ENCODE assay signal across 8 mouse cellular contexts in genomic region chr12:72427722-72428126, GRCm38 (mm10). TPM values are rescaled to one million over a fixed set of nuclear protein-coding genes. Genes with fewer than 3 reads are reported as not detected.
DNase-seq lines count a peak whose midpoint lies in the region; ATAC-seq and TF ChIP-seq lines count a peak whose summit lies in the region.

No protein-coding gene starts in this region.

- ATAC-seq in forebrain, embryonic 16.5 days: peak; percentile 63
- ATAC-seq in lung, postnatal 0 days: no peak

- peak; percentile 44 for TF ChIP-seq RAD21 in MEL (IDR thresholded peaks at IDR 0.05; ENCODE audit: low read depth, low read length)

- 14% methylated on average over 11 of the region's 11 CpGs for WGBS in forebrain, embryonic 16.5 days
- 33% methylated on average over 11 of the region's 11 CpGs for WGBS in hindbrain, embryonic 10.5 days
- 17% methylated on average over 11 of the region's 11 CpGs for WGBS in lung, postnatal 0 days

- H3K79me2 ChIP-seq in MEL (ENCODE audit: control insufficient read depth, insufficient read depth, low read length, poor library complexity): no peaks in the 10 kb centered on the region

- no peaks in the 10 kb centered on the region for H3K4me1 ChIP-seq in MEL (ENCODE audit: control insufficient read depth in 1 of 2, insufficient read depth in 2 of 2, low read length in 2 of 2)
- H3K4me1 ChIP-seq in forebrain, embryonic 16.5 days (replicated peaks; ENCODE audit: control insufficient read depth, insufficient read depth, low read length): no peaks in the 10 kb centered on the region
- no peaks in the 10 kb centered on the region for H3K4me1 ChIP-seq in hindbrain, embryonic 10.5 days (replicated peaks)
- no peaks in the 10 kb centered on the region for H3K4me1 ChIP-seq in lung, postnatal 0 days (ENCODE audit: insufficient read depth, low read depth, low read length)

- peak; percentile 39 for DNase-seq in MEL (ENCODE audit: low read depth, low spot score)
- peak; percentile 78 for DNase-seq in cerebellum, adult 11 months
- peak; percentile 76 for DNase-seq in hindbrain, embryonic 10.5 days (ENCODE audit: low spot score)
- peak; percentile 86 for DNase-seq in layer of hippocampus, adult 9-11 months
- peak; percentile 74 for DNase-seq in lung, postnatal 0 days (ENCODE audit: low spot score)
- DNase-seq in ovary, postnatal 36 days (ENCODE audit: low spot score): peak; percentile 54
- DNase-seq in thymus, postnatal 4 days: peak; percentile 81

- no peaks in the 10 kb centered on the region for H3K27me3 ChIP-seq in MEL (ENCODE audit: control insufficient read depth in 1 of 2, insufficient read depth in 2 of 2, low read length in 2 of 2)
- no peaks in the 10 kb centered on the region for H3K27me3 ChIP-seq in forebrain, embryonic 16.5 days (replicated peaks; ENCODE audit: control insufficient read depth, insufficient read depth, low read length)
- H3K27me3 ChIP-seq in hindbrain, embryonic 10.5 days (ENCODE audit: insufficient read depth, poor library complexity, severe bottlenecking): no peaks in the 10 kb centered on the region
- H3K27me3 ChIP-seq in lung, postnatal 0 days (replicated peaks; ENCODE audit: insufficient read depth, low read length): no peaks in the 10 kb centered on the region

- peak overlapping the region; percentile 11; the same call in 1 of the 2 replicates for H3K4me2 ChIP-seq in forebrain, embryonic 16.5 days (ENCODE audit: low read length)
- H3K4me2 ChIP-seq in lung, postnatal 0 days (replicated peaks; ENCODE audit: low read depth, low read length): no peak overlapping the region

- no peaks in the 10 kb centered on the region for H3K9me3 ChIP-seq in MEL (replicated peaks; ENCODE audit: insufficient read depth, low read length)
- no peaks in the 10 kb centered on the region for H3K9me3 ChIP-seq in forebrain, embryonic 16.5 days (ENCODE audit: control insufficient read depth, low read length)
- no peaks in the 10 kb centered on the region for H3K9me3 ChIP-seq in hindbrain, embryonic 10.5 days
- no peaks in the 10 kb centered on the region for H3K9me3 ChIP-seq in lung, postnatal 0 days (ENCODE audit: low read length)

- TF ChIP-seq CTCF in MEL (IDR thresholded peaks at IDR 0.05 in 2 of 3, conservative IDR thresholded peaks at IDR 0.05 in 1 of 3; ENCODE audit: control insufficient read depth in 1 of 3, insufficient read depth in 1 of 3, low read depth in 2 of 3, low read length in 3 of 3, poor library complexity in 1 of 3, severe bottlenecking in 1 of 3): peak; percentile 50 to 66 (median 63)
- TF ChIP-seq CTCF in lung, postnatal 0 days (IDR thresholded peaks at IDR 0.05): peak; percentile 86

- no peak for TF ChIP-seq POLR2A in MEL (IDR thresholded peaks at IDR 0.05; ENCODE audit: control insufficient read depth in 1 of 2, insufficient read depth in 1 of 2, low read depth in 1 of 2, low read length in 2 of 2, poor library complexity in 1 of 2)

- no peaks in the 10 kb centered on the region for H3K36me3 ChIP-seq in MEL (ENCODE audit: control insufficient read depth in 1 of 2, insufficient read depth in 2 of 2, low read length in 2 of 2)
- H3K36me3 ChIP-seq in forebrain, embryonic 16.5 days (ENCODE audit: control insufficient read depth, insufficient read depth): no peaks in the 10 kb centered on the region
- no peaks in the 10 kb centered on the region for H3K36me3 ChIP-seq in hindbrain, embryonic 10.5 days
- H3K36me3 ChIP-seq in lung, postnatal 0 days (ENCODE audit: insufficient read depth, low read length): no peaks in the 10 kb centered on the region

- H3K9ac ChIP-seq in MEL (ENCODE audit: control insufficient read depth, low read depth, low read length, poor library complexity, severe bottlenecking): no peak overlapping the region
- H3K9ac ChIP-seq in forebrain, embryonic 16.5 days (replicated peaks; ENCODE audit: low read depth, low read length): no peak overlapping the region
- no peak overlapping the region for H3K9ac ChIP-seq in lung, postnatal 0 days (replicated peaks; ENCODE audit: low read depth)

- H3K4me3 ChIP-seq in MEL (ENCODE audit: control insufficient read depth in 1 of 2, insufficient read depth in 1 of 2, low read depth in 2 of 2, low read length in 2 of 2): no peak overlapping the region
- H3K4me3 ChIP-seq in forebrain, embryonic 16.5 days (replicated peaks; ENCODE audit: low read length): no peak overlapping the region
- H3K4me3 ChIP-seq in hindbrain, embryonic 10.5 days: no peak overlapping the region
- no peak overlapping the region for H3K4me3 ChIP-seq in lung, postnatal 0 days (ENCODE audit: low read depth, low read length)

- H3K27ac ChIP-seq in MEL (ENCODE audit: control insufficient read depth, low read depth, low read length): no peak overlapping the region
- no peak overlapping the region for H3K27ac ChIP-seq in forebrain, embryonic 16.5 days (ENCODE audit: low read length)
- H3K27ac ChIP-seq in hindbrain, embryonic 10.5 days: no peak overlapping the region
- H3K27ac ChIP-seq in lung, postnatal 0 days (ENCODE audit: low read length): no peak overlapping the region

- no peak for TF ChIP-seq EP300 in MEL (IDR thresholded peaks at IDR 0.05; ENCODE audit: low read depth in 1 of 2, low read length in 2 of 2)
- no peak for TF ChIP-seq EP300 in lung, postnatal 0 days (IDR thresholded peaks at IDR 0.05)

TF ChIP-seq in MEL, 35 proteins besides CTCF, POLR2A, EP300 and RAD21:
- peak; percentile 55 for TF ChIP-seq SMC3 (IDR thresholded peaks at IDR 0.05; ENCODE audit: low read depth, low read length)
- TF ChIP-seq MXI1 (IDR thresholded peaks at IDR 0.05; ENCODE audit: low read depth, low read length): no peak

RNA-seq across cellular contexts. Expression of gene Lrrc9, which starts 13.9 kb away (rescaled TPM):
- total RNA-seq in MEL (2012; rRNA removed): not detected in 2 replicates
- polyA plus RNA-seq in MEL (2012; ENCODE audit: insufficient read depth in 1 of 2, insufficient read length in 2 of 2, low read depth in 1 of 2, low replicate concordance in 2 of 2, missing spikeins in 1 of 2): not detected
- 3.4 and 3.9 TPM in 2 replicates for polyA plus RNA-seq in forebrain, embryonic 16.5 days (2015; fragmentation: Nextera tagmentation; extraction: Ambion mirVana)
- polyA plus RNA-seq in hindbrain, embryonic 10.5 days (2016; fragmentation: Nextera tagmentation; extraction: Ambion mirVana): 0.97 and 2.1 TPM in 2 replicates
- 0.95 and 1.2 TPM in 2 replicates for polyA plus RNA-seq in lung, postnatal 0 days (2015; fragmentation: Nextera tagmentation; extraction: Ambion mirVana)

RNA-seq across cellular contexts. Expression of gene Rtn1, which starts 18.9 kb away (rescaled TPM):
- not detected in 2 replicates for total RNA-seq in MEL (2012; rRNA removed)
- not detected for polyA plus RNA-seq in MEL (2012; ENCODE audit: insufficient read depth in 1 of 2, insufficient read length in 2 of 2, low read depth in 1 of 2, low replicate concordance in 2 of 2, missing spikeins in 1 of 2)
- polyA plus RNA-seq in forebrain, embryonic 16.5 days (2015; fragmentation: Nextera tagmentation; extraction: Ambion mirVana): 2,125 and 2,513 TPM in 2 replicates
- 162 and 390 TPM in 2 replicates for polyA plus RNA-seq in hindbrain, embryonic 10.5 days (2016; fragmentation: Nextera tagmentation; extraction: Ambion mirVana)
- polyA plus RNA-seq in lung, postnatal 0 days (2015; fragmentation: Nextera tagmentation; extraction: Ambion mirVana): 12.2 and 13.4 TPM in 2 replicates

Comparison
In these comparisons a context has a peak if more than half of its experiments do, and no peak if none do; other contexts are left out.
1. RNA of gene Rtn1, which starts 18.9 kb away (polyA plus RNA-seq): 2,125 to 2,513 TPM in forebrain, embryonic 16.5 days and 162 to 390 TPM in hindbrain, embryonic 10.5 days; 12.2 to 13.4 TPM in lung, postnatal 0 days and not detected in MEL; every median in the first group is over 10 times any median in the second.
2. Peak in every context shown above with its lines, with median percentiles within 50 percentile points of each other: DNase-seq.